Mouse (Mus musculus): Measurements from ENCODE around the gene Tmem102.

Tmem102 gene

GRCm38 (mm10) chr11:69758478-69758970, 46.9 kb downstream of the Tmem102 start, which contains the start of gene Polr2a:
Gene Polr2a (minus strand): TSS chr11:69758637.
- DNase-seq (ENCODE audit: extremely low spot score, low spot score), result peak; percentile 99

DNA sequence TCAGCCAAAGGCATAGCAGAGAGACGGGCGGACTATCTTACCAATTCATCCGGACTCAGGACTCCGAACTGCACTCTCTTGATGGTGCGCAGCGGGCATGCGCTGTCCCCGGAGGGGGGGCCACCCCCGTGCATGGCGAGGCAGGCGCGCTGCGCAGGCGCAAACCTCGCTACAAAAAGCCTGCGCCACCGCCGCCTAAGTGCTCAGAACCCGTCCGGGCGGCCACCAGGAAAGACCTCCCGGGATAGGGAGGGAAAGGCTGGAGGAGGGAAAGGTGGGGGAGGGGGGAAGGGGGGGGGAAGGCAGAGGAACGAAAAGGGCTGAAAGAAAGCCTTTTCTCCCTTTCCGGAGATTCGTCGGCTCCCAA, 47.4 kb downstream of the Tmem102 start:
- peak; percentile 90 for DNase-seq (ENCODE audit: extremely low spot score, low spot score)

- no peak for DNase-seq (ENCODE audit: extremely low spot score, low spot score)
These were observed 47.9 kb downstream of the Tmem102 start for GRCm38 (mm10) chr11:69757303-69758089.

DNA sequence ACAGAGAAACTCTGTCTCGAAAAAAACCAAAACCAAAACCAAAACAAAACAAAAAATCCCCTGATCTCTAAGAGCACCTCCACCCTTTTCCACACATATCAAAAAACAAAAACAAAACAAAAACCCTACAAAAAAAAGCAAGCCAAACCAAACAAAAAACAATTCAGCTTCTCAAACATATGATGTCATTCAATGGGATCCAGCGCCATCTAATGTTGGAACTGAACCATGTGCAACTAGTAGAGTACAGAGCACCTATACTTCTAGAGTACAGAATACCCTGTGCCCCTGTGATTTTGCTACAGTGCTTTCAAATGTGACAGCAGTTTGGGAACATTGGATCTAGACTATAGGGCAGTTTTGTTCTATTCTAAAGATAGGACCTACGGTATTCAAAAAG, 50.7 kb downstream of the Tmem102 start:
- DNase-seq (ENCODE audit: extremely low spot score, low spot score), result no peak

- no peak for DNase-seq (ENCODE audit: extremely low spot score, low spot score)
These were observed 51.2 kb downstream of the Tmem102 start for GRCm38 (mm10) chr11:69754233-69754632.
